Mouse (Mus musculus): ENCODE data around the gene Lrp2.
A peak's percentile ranks its signal among the peaks of the same experiment; 100 is the strongest.

Lrp2 gene

GRCm38 (mm10) chr2:69493130-69493529 is 92.7 kb downstream of the Lrp2 start:
- peak in 1 of 2 experiments; percentile 8 for DNase-seq

- DNase-seq: no peak
Measured at GRCm38 (mm10) chr2:69480965-69481364, 104.9 kb downstream of the Lrp2 start.

GRCm38 (mm10) chr2:69479859-69480258 is 106.0 kb downstream of the Lrp2 start:
- DNase-seq: peak; percentile 25 to 29

DNA sequence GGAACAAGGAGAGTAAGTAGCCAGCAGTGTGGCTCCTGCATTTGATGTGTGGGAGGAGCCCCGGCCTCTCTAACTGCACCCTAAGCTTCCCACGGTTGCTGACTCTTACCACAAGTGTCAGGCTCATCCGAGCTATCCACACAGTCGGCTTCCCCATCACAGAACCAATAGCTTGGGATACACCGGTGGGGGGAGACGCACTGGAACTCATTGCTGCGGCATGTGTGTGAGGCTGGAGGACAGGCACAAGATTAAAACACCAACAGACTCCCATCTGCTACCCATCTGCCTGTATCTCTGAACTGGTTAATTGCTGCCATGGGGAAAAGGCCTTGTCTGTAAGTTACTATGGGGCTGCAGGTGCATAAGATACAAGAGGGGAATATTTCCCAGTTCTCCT is 109.0 kb downstream of the Lrp2 start:
- DNase-seq: peak; percentile 20 to 31

GRCm38 (mm10) chr2:69475177-69475576 is 110.7 kb downstream of the Lrp2 start:
- DNase-seq: no peak

- DNase-seq: no peak
Measured at GRCm38 (mm10) chr2:69471837-69472236, 114.0 kb downstream of the Lrp2 start.

DNA sequence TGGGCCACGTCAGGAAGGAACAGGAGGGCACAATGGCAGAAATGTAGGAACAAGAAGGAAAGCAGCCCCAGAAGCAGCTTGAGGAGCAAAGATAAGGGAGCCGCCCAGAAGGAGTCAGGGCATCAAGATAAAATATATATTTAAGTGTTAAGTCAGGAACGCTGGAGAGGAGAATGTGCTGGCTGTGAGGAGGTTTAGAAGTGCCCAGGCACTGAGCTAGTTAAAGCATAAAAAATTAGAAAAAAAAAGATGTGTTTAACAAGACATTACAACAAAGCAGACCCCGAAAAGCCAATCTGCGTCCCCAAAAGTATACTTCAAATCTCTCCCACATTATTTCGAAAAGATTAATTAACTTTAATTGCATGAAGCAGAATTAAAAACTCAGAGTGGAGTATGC is 122.3 kb downstream of the Lrp2 start:
- DNase-seq: no peak

- DNase-seq: peak; percentile 52 to 63
Measured at GRCm38 (mm10) chr2:69459481-69459880, 126.4 kb downstream of the Lrp2 start.

- DNase-seq: no peak
Measured at GRCm38 (mm10) chr2:69451128-69451527, 134.7 kb downstream of the Lrp2 start.

GRCm38 (mm10) chr2:69448581-69448980 is 137.3 kb downstream of the Lrp2 start:
- no peak for DNase-seq

GRCm38 (mm10) chr2:69445896-69446472 is 139.9 kb downstream of the Lrp2 start:
- no peak for DNase-seq

- DNase-seq: no peak
Measured at GRCm38 (mm10) chr2:69441656-69442055, 144.2 kb downstream of the Lrp2 start.

GRCm38 (mm10) chr2:69428116-69428515 is 157.7 kb downstream of the Lrp2 start:
- peak; percentile 88 to 91 for DNase-seq

- no peak for DNase-seq
Measured at GRCm38 (mm10) chr2:69427141-69427540, 158.7 kb downstream of the Lrp2 start.

GRCm38 (mm10) chr2:69426081-69426480 is 159.8 kb downstream of the Lrp2 start:
- peak in 1 of 2 experiments; percentile 26 for DNase-seq

GRCm38 (mm10) chr2:69424829-69425228 is 161.0 kb downstream of the Lrp2 start:
- no peak for DNase-seq

- DNase-seq: no peak
Measured at GRCm38 (mm10) chr2:69418294-69418881, 167.5 kb downstream of the Lrp2 start.

GRCm38 (mm10) chr2:69415070-69415469 is 170.8 kb downstream of the Lrp2 start:
- no peak for DNase-seq

- DNase-seq: no peak
Measured at GRCm38 (mm10) chr2:69414539-69414938, 171.3 kb downstream of the Lrp2 start.

DNA sequence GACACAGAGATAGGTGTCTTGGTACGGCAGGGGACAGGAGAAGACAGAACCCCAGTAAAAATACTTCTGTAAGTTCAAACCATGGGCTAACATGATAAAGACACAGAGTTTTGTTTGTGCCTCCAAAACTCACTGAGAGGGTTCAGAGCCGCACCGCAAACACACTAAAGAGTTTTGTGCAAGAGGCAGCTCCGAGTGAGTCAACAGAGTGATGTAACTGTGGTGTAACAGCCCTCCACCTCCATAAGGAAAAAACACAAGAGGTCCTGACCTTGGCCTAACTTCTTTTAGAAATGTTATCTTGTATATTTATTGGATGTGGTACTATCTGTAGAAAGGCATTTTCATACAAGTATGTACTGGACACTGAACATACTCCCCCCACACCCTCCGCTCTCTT is 180.2 kb downstream of the Lrp2 start:
- DNase-seq: no peak

GRCm38 (mm10) chr2:69402309-69402708 is 183.6 kb downstream of the Lrp2 start:
- no peak for DNase-seq

DNA sequence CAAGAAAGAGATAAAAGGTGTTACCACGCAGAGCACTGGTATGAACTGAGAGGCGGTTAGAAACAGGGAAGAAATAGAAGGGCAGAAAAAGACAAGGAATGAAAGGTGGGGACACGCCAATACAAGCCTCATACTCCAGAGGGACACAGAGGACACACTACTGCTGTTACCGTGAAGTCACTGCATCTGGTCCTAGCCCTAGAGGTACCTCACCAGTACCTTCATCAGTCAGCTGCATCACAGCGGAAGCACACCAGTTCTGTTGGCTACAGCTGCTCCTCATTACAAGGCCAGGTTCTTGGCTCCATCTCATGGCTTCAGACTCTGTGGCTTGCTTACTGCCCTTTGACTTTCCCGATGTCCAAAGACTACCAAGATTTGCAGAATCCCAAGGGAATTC is 184.0 kb downstream of the Lrp2 start:
- no peak for DNase-seq

DNA sequence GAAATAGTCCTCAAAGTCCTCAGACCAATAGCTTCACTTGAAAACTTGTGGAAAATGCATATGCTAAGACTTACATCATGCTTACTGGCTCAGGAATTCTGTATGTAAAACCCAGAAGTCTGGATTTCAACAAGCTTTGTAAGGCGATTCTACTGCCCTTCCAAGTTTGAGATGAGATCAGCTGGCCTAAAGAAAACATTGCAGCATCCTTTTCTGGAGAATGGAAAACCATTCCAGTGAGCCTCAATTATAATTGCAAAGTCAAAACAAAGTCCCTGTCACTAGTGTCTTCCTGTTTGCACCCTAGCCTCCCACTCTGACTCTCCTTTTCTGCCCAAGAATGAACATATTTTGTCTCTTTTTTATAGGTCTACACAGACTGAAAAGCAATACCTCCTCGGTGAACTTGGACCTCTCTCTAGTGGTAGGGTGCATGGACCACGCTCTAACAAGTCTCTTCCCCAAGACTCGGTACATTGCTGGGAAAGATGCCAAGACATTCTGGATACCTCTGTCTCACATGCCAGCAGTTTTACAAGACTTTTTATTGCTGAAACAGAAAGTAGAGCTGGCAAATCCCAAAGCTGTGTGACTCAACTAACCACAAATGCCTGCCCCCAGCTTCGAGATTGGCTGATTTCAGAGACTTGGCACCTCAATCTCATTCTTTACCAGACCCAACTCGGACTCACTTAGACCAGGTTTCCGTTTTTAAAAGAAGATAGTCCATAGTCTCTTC is 184.8 kb downstream of the Lrp2 start:
- no peak for DNase-seq

GRCm38 (mm10) chr2:69396760-69397435 is 189.0 kb downstream of the Lrp2 start:
- DNase-seq: no peak
